7 mouse cellular contexts compared by ENCODE assay signal in genomic region chr11:30676086-30676485, GRCm38 (mm10). TPM values are rescaled to one million over a fixed set of nuclear protein-coding genes. Genes with fewer than 3 reads are reported as not detected.
DNase-seq lines count a peak whose midpoint lies in the region; ATAC-seq and TF ChIP-seq lines count a peak whose summit lies in the region.

No protein-coding gene starts in this region.

- no peak overlapping the region for H3K27ac ChIP-seq in kidney, postnatal 0 days

- H3K4me1 ChIP-seq in lung, adult 2 months (ENCODE audit: control insufficient read depth, insufficient read depth, low read length), result no peaks in the 10 kb centered on the region
- H3K4me1 ChIP-seq in kidney, postnatal 0 days (replicated peaks; ENCODE audit: insufficient read depth, low read length), result no peaks in the 10 kb centered on the region

- H3K36me3 ChIP-seq in kidney, postnatal 0 days (ENCODE audit: insufficient read depth, low read length), result no peaks in the 10 kb centered on the region

- TF ChIP-seq CTCF in lung, adult 2 months (IDR thresholded peaks at IDR 0.05; ENCODE audit: insufficient read depth, low read length), result no peak
- TF ChIP-seq CTCF in kidney, postnatal 0 days (IDR thresholded peaks at IDR 0.05; ENCODE audit: low read depth), result peak; percentile 72

- no peaks in the 10 kb centered on the region for H3K9me3 ChIP-seq in kidney, postnatal 0 days (replicated peaks; ENCODE audit: low read length)

- ATAC-seq in kidney, postnatal 0 days (replicated peaks; ENCODE audit: low FRiP score, low read depth), result peak; percentile 68; the same call in 1 of the 2 replicates

- H3K9ac ChIP-seq in kidney, postnatal 0 days (ENCODE audit: low read depth, low read length), result no peak overlapping the region

- no peak overlapping the region for H3K4me3 ChIP-seq in lung, adult 2 months (replicated peaks; ENCODE audit: extremely low read depth, low read depth, low read length)
- H3K4me3 ChIP-seq in kidney, postnatal 0 days (replicated peaks; ENCODE audit: low read depth, low read length), result no peak overlapping the region

- TF ChIP-seq POLR2A in lung, adult 2 months (IDR thresholded peaks at IDR 0.05; ENCODE audit: borderline replicate concordance, extremely low read depth, low read depth, low read length), result no peak

- peak; percentile 7 to 13 for DNase-seq in lung, adult 18-20 months
- DNase-seq in lung, adult 2 months, result no peak
- DNase-seq in WW6 (ENCODE audit: low read depth, low spot score), result peak; percentile 31
- peak; percentile 40 for DNase-seq in cerebellum, adult 9-10 months
- DNase-seq in kidney, postnatal 0 days (ENCODE audit: low spot score), result peak; percentile 73
- DNase-seq in lung, postnatal 25 days (ENCODE audit: low spot score), result peak; percentile 35
- no peak for DNase-seq in ovary, postnatal 14 days (ENCODE audit: low spot score)

- H3K27me3 ChIP-seq in kidney, postnatal 0 days (ENCODE audit: insufficient read depth, low read length), result no peaks in the 10 kb centered on the region

- WGBS in lung, adult 2 months, result 75% methylated on average over 1 of the region's 1 CpGs
- 86% methylated on average over 1 of the region's 1 CpGs for WGBS in kidney, postnatal 0 days

- H3K4me2 ChIP-seq in kidney, postnatal 0 days (ENCODE audit: low read length), result no peak overlapping the region

RNA-seq across cellular contexts. Expression of gene Acyp2, which starts 26.7 kb away (rescaled TPM):
- 6.1 and 10.3 TPM in 2 replicates for polyA plus RNA-seq in lung, adult 2 months (2012; rRNA removed)
- 45.9 and 50.0 TPM in 2 replicates for polyA plus RNA-seq in kidney, postnatal 0 days (2015; fragmentation: Nextera tagmentation; extraction: Ambion mirVana)

Comparison
In these comparisons a context has a peak if more than half of its experiments do, and no peak if none do; other contexts are left out.
1. DNase-seq: peak in lung, adult 18-20 months (2 of 2), WW6 (single experiment), cerebellum, adult 9-10 months (single experiment), kidney, postnatal 0 days (single experiment) and lung, postnatal 25 days (single experiment); none in lung, adult 2 months (single experiment) and ovary, postnatal 14 days (single experiment).